Mouse (Mus musculus) telencephalon, adult 2 months (tissue): ENCODE measurements around the gene Olfr450.
A peak's percentile ranks its signal among the peaks of the same experiment; 100 is the strongest.

Experiments
- DNase-seq: peaks from one replicate; pipeline ENCODE4 v3.0.0-alpha.2; 2011; ENCODE audit warnings: low read depth, low spot score

Gene Olfr450

DNA sequence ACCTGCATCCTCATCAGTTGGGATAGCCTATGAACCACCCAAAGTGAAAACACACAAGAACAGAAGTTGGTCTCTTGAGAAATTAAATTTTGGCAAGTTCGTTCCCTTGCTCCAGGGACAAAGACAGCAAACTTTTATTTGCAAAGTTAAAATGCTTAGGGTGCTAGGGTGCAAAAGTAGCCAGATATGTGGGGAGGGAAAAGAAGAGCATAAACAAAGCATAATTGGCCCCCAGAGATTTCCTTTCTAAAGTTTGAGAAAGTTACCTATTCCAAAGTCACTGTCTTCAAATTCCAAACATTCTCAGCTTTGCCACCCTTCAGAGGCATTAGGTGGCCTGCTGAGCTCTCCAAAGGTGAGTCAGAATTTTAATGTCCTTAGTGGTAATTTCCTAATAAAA, at the start of gene Olfr450:
TSS of gene Olfr450 (plus strand) at position 301 of the 400 bp plus-strand sequence.
- no peak for DNase-seq

- no peak for DNase-seq
These were observed 34.7 kb upstream of the Olfr450 start for GRCm38 (mm10) chr6:42777066-42777465.

DNA sequence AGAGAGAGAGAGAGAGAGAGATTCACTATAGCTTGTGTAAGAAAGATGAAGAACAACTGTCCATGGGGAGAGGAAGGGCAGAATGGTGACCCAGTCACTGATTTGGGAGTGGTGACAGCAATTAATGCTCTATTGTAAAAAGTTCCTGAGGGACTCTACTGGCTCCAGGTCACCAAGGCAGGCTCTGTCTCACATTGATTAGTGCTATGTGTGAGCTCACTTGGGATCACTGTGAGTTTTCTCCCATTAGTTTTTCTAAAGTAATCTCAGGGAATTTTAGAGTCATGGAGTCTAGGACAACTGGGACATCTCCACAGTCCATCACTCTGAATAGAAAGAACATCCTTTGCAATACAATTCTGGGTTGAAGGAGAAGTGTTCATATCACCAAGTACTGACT, 26.9 kb upstream of the Olfr450 start, which contains the start of gene Olfr452:
TSS of gene Olfr452 (plus strand) at position 301 of the 400 bp plus-strand sequence.
- no peak for DNase-seq

DNA sequence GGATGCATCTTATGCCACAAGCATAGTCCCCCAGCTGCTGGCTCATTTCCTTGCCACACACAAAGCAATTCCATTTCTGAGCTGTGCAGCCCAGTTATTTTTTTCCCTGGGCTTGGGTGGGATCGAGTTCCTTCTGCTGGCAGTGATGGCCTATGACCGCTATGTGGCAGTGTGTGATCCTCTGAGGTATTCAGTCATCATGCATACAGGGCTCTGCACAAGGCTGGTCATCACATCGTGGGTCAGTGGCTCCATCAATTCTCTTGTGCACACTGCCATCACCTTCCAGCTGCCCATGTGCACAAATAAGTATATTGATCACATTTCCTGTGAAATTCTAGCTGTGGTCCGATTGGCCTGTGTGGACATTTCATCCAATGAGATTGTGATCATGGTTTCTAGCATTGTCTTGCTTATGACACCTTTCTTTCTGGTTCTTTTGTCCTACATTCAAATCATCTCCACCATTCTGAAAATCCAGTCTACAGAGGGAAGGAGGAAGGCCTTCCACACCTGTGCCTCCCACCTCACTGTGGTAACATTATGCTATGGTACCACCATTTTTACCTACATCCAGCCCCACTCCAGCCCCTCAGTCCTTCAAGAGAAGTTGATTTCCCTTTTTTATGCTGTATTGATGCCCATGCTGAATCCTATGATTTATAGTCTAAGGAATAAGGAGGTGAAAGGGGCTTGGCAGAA, 21.3 kb upstream of the Olfr450 start:
- DNase-seq, result no peak

GRCm38 (mm10) chr6:42790949-42791556, 20.7 kb upstream of the Olfr450 start:
- peak; percentile 49 for DNase-seq

GRCm38 (mm10) chr6:42794982-42795381, 16.8 kb upstream of the Olfr450 start:
- no peak for DNase-seq

DNA sequence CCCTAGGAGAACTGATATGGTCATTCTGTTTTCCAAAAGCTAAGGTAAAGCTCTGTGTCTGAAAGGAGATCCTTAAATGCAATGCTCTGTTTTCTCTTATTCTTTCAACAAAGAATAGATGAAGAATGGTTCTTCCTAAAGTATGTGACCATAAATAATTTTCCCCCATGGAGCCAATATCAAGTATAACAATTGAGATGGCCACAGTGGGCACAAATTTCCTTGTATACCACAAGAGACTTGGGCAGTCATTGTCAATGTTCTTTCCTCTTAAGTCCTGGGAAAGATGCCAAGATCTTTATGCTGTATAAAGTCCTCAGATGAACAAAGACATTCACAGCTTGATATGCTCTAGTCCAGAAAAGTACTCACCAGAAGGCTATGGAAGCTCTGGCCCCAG, 22.3 kb downstream of the Olfr450 start, which contains the start of gene Olfr449:
TSS of gene Olfr449 (plus strand) at position 301 of the 400 bp plus-strand sequence.
- DNase-seq, result no peak

- peak; percentile 34 for DNase-seq
These were observed 48.6 kb downstream of the Olfr450 start for GRCm38 (mm10) chr6:42860222-42860819.
